38 mouse cellular contexts compared by ENCODE assay signal in the genomic region with DNA sequence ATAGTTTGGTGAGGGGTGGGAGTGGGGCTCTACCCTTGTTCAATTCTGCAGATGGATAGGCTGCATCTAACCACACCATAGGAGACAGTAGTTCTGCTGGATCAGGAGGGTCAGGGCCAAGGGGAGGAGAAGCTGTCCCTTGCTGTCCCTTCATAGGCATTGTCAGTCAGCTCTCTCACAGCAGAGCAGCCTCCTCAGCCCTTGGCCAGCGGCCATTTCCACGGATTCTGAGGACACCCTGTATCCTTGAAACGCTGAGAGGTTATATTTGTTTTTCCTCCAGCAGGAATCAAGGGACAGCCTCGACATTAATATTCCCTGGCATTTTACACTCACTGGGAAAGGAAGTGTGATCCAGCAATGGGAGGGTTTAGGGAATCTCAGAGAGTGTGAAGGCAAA. TPM values are rescaled to one million over a fixed set of nuclear protein-coding genes. Genes with fewer than 3 reads are reported as not detected.
DNase-seq lines count a peak whose midpoint lies in the region.
"Had no signal": no experiment of that assay in that cellular context is flagged by ENCODE, and none has a peak within 500 bp of the region (broad histone marks: within the 10 kb centered on the region; RNA-seq: fewer than 3 reads in every experiment).

No protein-coding gene starts in this region.

- no peaks in the 10 kb centered on the region for H3K36me3 ChIP-seq in heart, embryonic 10.5 days
- H3K36me3 ChIP-seq in hindbrain, embryonic 10.5 days: no peaks in the 10 kb centered on the region
- H3K36me3 ChIP-seq: embryonic facial prominence, embryonic 12.5 days; heart, embryonic 15.5 days; hindbrain, embryonic 13.5 days; kidney, embryonic 15.5 days; limb, embryonic 12.5 days; lung, embryonic 15.5 days; midbrain, embryonic 12.5 days; stomach, embryonic 15.5 days had no signal

- peaks cover 19% of the 10 kb centered on the region for H3K27me3 ChIP-seq in heart, embryonic 10.5 days (ENCODE audit: insufficient read depth, poor library complexity, severe bottlenecking)
- H3K27me3 ChIP-seq in hindbrain, embryonic 10.5 days (ENCODE audit: insufficient read depth, poor library complexity, severe bottlenecking): no peaks in the 10 kb centered on the region; the same call in 1 of the 2 replicates
- H3K27me3 ChIP-seq: embryonic facial prominence, embryonic 12.5 days; lung, embryonic 15.5 days; midbrain, embryonic 12.5 days; stomach, embryonic 15.5 days had no signal

- 62% methylated on average over 4 of the region's 4 CpGs for WGBS in heart, embryonic 10.5 days
- 75% methylated on average over 4 of the region's 4 CpGs for WGBS in hindbrain, embryonic 10.5 days

- H3K27ac ChIP-seq in heart, embryonic 10.5 days: no peak overlapping the region
- H3K27ac ChIP-seq in hindbrain, embryonic 10.5 days: no peak overlapping the region
- H3K27ac ChIP-seq: embryonic facial prominence, embryonic 12.5 days; heart, embryonic 15.5 days; hindbrain, embryonic 13.5 days; kidney, embryonic 15.5 days; left cerebral cortex, adult 2 months; limb, embryonic 12.5 days; lung, embryonic 15.5 days; midbrain, embryonic 12.5 days; stomach, embryonic 15.5 days had no signal

- no peaks in the 10 kb centered on the region for H3K9me3 ChIP-seq in heart, embryonic 10.5 days
- H3K9me3 ChIP-seq in hindbrain, embryonic 10.5 days: no peaks in the 10 kb centered on the region
- H3K9me3 ChIP-seq: embryonic facial prominence, embryonic 12.5 days; heart, embryonic 15.5 days; hindbrain, embryonic 13.5 days; kidney, embryonic 15.5 days; limb, embryonic 12.5 days; lung, embryonic 15.5 days; midbrain, embryonic 12.5 days; stomach, embryonic 15.5 days had no signal

- H3K4me3 ChIP-seq in heart, embryonic 10.5 days: no peak overlapping the region
- H3K4me3 ChIP-seq in hindbrain, embryonic 10.5 days: no peak overlapping the region
- H3K4me3 ChIP-seq: embryonic facial prominence, embryonic 12.5 days; heart, embryonic 15.5 days; hindbrain, embryonic 13.5 days; kidney, embryonic 15.5 days; left cerebral cortex, adult 2 months; limb, embryonic 12.5 days; lung, embryonic 15.5 days; midbrain, embryonic 12.5 days; stomach, embryonic 15.5 days had no signal

- no peaks in the 10 kb centered on the region for H3K4me1 ChIP-seq in heart, embryonic 10.5 days
- no peaks in the 10 kb centered on the region for H3K4me1 ChIP-seq in hindbrain, embryonic 10.5 days (replicated peaks)
- H3K4me1 ChIP-seq: embryonic facial prominence, embryonic 12.5 days; heart, embryonic 15.5 days; hindbrain, embryonic 13.5 days; kidney, embryonic 15.5 days; limb, embryonic 12.5 days; lung, embryonic 15.5 days; midbrain, embryonic 12.5 days; stomach, embryonic 15.5 days had no signal

- DNase-seq in heart, embryonic 10.5 days (ENCODE audit: low spot score): peak; percentile 70
- no peak for DNase-seq in heart, postnatal 4 days
- peak; percentile 52 for DNase-seq in ovary, adult 18-20 months (ENCODE audit: low spot score)
- no peak for DNase-seq in ovary, postnatal 10 days (ENCODE audit: low spot score)
- DNase-seq in adrenal gland, postnatal 25 days: peak; percentile 84
- no peak for DNase-seq in hindbrain, embryonic 10.5 days (ENCODE audit: low spot score)
- no peak for DNase-seq in neural tube, embryonic 10.5 days (ENCODE audit: extremely low spot score, low spot score)
- DNase-seq in spleen, adult 12 weeks (ENCODE audit: low spot score): no peak
- DNase-seq: cerebellum, adult 11-12 months; cerebellum, adult 9-11 months; embryo, embryonic 11 days; gastrocnemius, postnatal 14 days; kidney, adult 11 months; thymus, adult 18-20 months; thymus, postnatal 25 days had no signal

RNA-seq across cellular contexts. Expression of a gene that starts 0.8 kb away (rescaled TPM):
- not detected in 2 replicates for polyA plus RNA-seq in heart, embryonic 10.5 days (2016; fragmentation: Nextera tagmentation; extraction: Ambion mirVana)
- not detected for total RNA-seq in heart, postnatal 4 days (2021)
- not detected in 2 replicates for total RNA-seq in adrenal gland, postnatal 25 days (2021)
- 0.18 TPM in 1 of 2 replicates, not detected in the other for polyA plus RNA-seq in hindbrain, embryonic 10.5 days (2016; fragmentation: Nextera tagmentation; extraction: Ambion mirVana)
- total RNA-seq: gastrocnemius, postnatal 14 days; granulocyte monocyte progenitor cell, adult 5-6 weeks; heart, postnatal 25 days; layer of hippocampus, adult 18-20 months; left cerebral cortex, adult 2 months; left cerebral cortex, postnatal 25 days; liver, adult 2 months; megakaryocyte progenitor cell, adult 5-6 weeks had no signal
- polyA plus RNA-seq: activated CD4-positive, CD25-positive, alpha-beta regulatory T cell, adult 4 months; C2C12; embryonic facial prominence, embryonic 12.5 days; forebrain, embryonic 14.5 days; heart, embryonic 15.5 days; hindbrain, embryonic 13.5 days; kidney, embryonic 15.5 days; limb, embryonic 12.5 days; liver, adult 2 months; liver, embryonic 16.5 days; lung, embryonic 15.5 days; neural tube, embryonic 14.5 days; stomach, embryonic 15.5 days had no signal

RNA-seq across cellular contexts. Expression of a gene that starts 12.8 kb away (rescaled TPM):
- not detected in 2 replicates for polyA plus RNA-seq in heart, embryonic 10.5 days (2016; fragmentation: Nextera tagmentation; extraction: Ambion mirVana)
- not detected for total RNA-seq in heart, postnatal 4 days (2021)
- total RNA-seq in adrenal gland, postnatal 25 days (2021): not detected in 2 replicates
- not detected in 2 replicates for polyA plus RNA-seq in hindbrain, embryonic 10.5 days (2016; fragmentation: Nextera tagmentation; extraction: Ambion mirVana)
- total RNA-seq: gastrocnemius, postnatal 14 days; granulocyte monocyte progenitor cell, adult 5-6 weeks; heart, postnatal 25 days; layer of hippocampus, adult 18-20 months; left cerebral cortex, adult 2 months; left cerebral cortex, postnatal 25 days; liver, adult 2 months; megakaryocyte progenitor cell, adult 5-6 weeks had no signal
- polyA plus RNA-seq: activated CD4-positive, CD25-positive, alpha-beta regulatory T cell, adult 4 months; C2C12; embryonic facial prominence, embryonic 12.5 days; forebrain, embryonic 14.5 days; heart, embryonic 15.5 days; hindbrain, embryonic 13.5 days; kidney, embryonic 15.5 days; limb, embryonic 12.5 days; liver, adult 2 months; liver, embryonic 16.5 days; lung, embryonic 15.5 days; midbrain, embryonic 12.5 days; neural tube, embryonic 14.5 days; stomach, embryonic 15.5 days had no signal

RNA-seq across cellular contexts. Expression of a gene that starts 23.4 kb away (rescaled TPM):
- 310 and 346 TPM in 2 replicates for polyA plus RNA-seq in heart, embryonic 10.5 days (2016; fragmentation: Nextera tagmentation; extraction: Ambion mirVana)
- total RNA-seq in heart, postnatal 4 days (2021): 100 to 1,000 TPM; 198 to 214 TPM
- 311 and 345 TPM in 2 replicates for total RNA-seq in adrenal gland, postnatal 25 days (2021)
- 391 and 433 TPM in 2 replicates for polyA plus RNA-seq in hindbrain, embryonic 10.5 days (2016; fragmentation: Nextera tagmentation; extraction: Ambion mirVana)

RNA-seq across cellular contexts. Expression of a gene that starts 24.1 kb away (rescaled TPM):
- not detected in 2 replicates for polyA plus RNA-seq in heart, embryonic 10.5 days (2016; fragmentation: Nextera tagmentation; extraction: Ambion mirVana)
- not detected for total RNA-seq in heart, postnatal 4 days (2021)
- not detected in 2 replicates for total RNA-seq in adrenal gland, postnatal 25 days (2021)
- polyA plus RNA-seq in hindbrain, embryonic 10.5 days (2016; fragmentation: Nextera tagmentation; extraction: Ambion mirVana): not detected in 2 replicates
- total RNA-seq: CH12.LX; ES-E14; gastrocnemius, postnatal 14 days; granulocyte monocyte progenitor cell, adult 5-6 weeks; heart, postnatal 25 days; layer of hippocampus, adult 18-20 months; layer of hippocampus, postnatal 14 days; left cerebral cortex, adult 2 months; left cerebral cortex, postnatal 25 days; liver, adult 2 months; megakaryocyte progenitor cell, adult 5-6 weeks had no signal
- polyA plus RNA-seq: activated CD4-positive, CD25-positive, alpha-beta regulatory T cell, adult 4 months; C2C12; embryonic facial prominence, embryonic 12.5 days; forebrain, embryonic 14.5 days; heart, embryonic 15.5 days; hindbrain, embryonic 13.5 days; kidney, embryonic 15.5 days; limb, embryonic 12.5 days; liver, adult 2 months; liver, embryonic 16.5 days; lung, embryonic 15.5 days; midbrain, embryonic 12.5 days; neural tube, embryonic 14.5 days; stomach, embryonic 15.5 days had no signal

RNA-seq across cellular contexts. Expression of a gene that starts 30.3 kb away (rescaled TPM):
- polyA plus RNA-seq in heart, embryonic 10.5 days (2016; fragmentation: Nextera tagmentation; extraction: Ambion mirVana): 0.08 TPM in 1 of 2 replicates, not detected in the other
- not detected for total RNA-seq in heart, postnatal 4 days (2021)
- not detected in 2 replicates for total RNA-seq in adrenal gland, postnatal 25 days (2021)
- polyA plus RNA-seq in hindbrain, embryonic 10.5 days (2016; fragmentation: Nextera tagmentation; extraction: Ambion mirVana): 0.07 TPM in 1 of 2 replicates, not detected in the other
- total RNA-seq: CH12.LX; ES-E14; heart, postnatal 25 days; left cerebral cortex, adult 2 months; left cerebral cortex, postnatal 25 days; liver, adult 2 months had no signal
- polyA plus RNA-seq: C2C12; forebrain, embryonic 14.5 days; heart, embryonic 15.5 days; limb, embryonic 12.5 days; liver, adult 2 months; midbrain, embryonic 12.5 days had no signal

Comparison
In these comparisons a context has a peak if more than half of its experiments do, and no peak if none do; other contexts are left out.
1. DNase-seq: peak in heart, embryonic 10.5 days (single experiment), ovary, adult 18-20 months (single experiment) and adrenal gland, postnatal 25 days (single experiment); none in heart, postnatal 4 days (single experiment), ovary, postnatal 10 days (single experiment), hindbrain, embryonic 10.5 days (single experiment), neural tube, embryonic 10.5 days (single experiment) and spleen, adult 12 weeks (single experiment).